Mouse (Mus musculus) lung, adult 2 months (tissue): Measurements from ENCODE around the gene Fam3c.

Source experiments
- CTCF ChIP-seq: fragments of 200-500 bp; IDR thresholded peaks from 2 replicates; pipeline ENCODE4 v1.5.1; 2011; ENCODE audit warnings: mild to moderate bottlenecking, low read length, control low read depth; ENCODE audit not compliant: insufficient read depth
- POLR2A ChIP-seq: fragments of 200-500 bp; IDR thresholded peaks from 2 replicates; pipeline ENCODE4 v1.6.1; 2011; ENCODE audit warnings: low read depth, mild to moderate bottlenecking, control low read depth, low read length, borderline replicate concordance; ENCODE audit errors: extremely low read depth

- TF ChIP-seq POLR2A (no peak), CTCF (no peak)
Measured at GRCm38 (mm10) chr6:22390654-22391365, 34.8 kb upstream of the Fam3c start.
